Mouse (Mus musculus) ES-E14 (cell line): ENCODE data around the gene Cntnap2.

Experiments used
- CHD2 ChIP-seq: IDR thresholded peaks from 2 replicates; pipeline ENCODE4 v1.6.1; 2014; ENCODE audit warnings: mild to moderate bottlenecking, low read depth, low read length, inconsistent platforms
- HCFC1 ChIP-seq: IDR thresholded peaks from 2 replicates; pipeline ENCODE4 v1.6.1; 2012; ENCODE audit warnings: low read length, inconsistent platforms, borderline replicate concordance; ENCODE audit not compliant: insufficient read depth

- no peak for TF ChIP-seq HCFC1
- TF ChIP-seq CHD2, result no peak
Measured at GRCm38 (mm10) chr6:46972640-46973039, 1913.5 kb downstream of the Cntnap2 start.
